ENCODE assay signal across 21 mouse cellular contexts in the genomic region with DNA sequence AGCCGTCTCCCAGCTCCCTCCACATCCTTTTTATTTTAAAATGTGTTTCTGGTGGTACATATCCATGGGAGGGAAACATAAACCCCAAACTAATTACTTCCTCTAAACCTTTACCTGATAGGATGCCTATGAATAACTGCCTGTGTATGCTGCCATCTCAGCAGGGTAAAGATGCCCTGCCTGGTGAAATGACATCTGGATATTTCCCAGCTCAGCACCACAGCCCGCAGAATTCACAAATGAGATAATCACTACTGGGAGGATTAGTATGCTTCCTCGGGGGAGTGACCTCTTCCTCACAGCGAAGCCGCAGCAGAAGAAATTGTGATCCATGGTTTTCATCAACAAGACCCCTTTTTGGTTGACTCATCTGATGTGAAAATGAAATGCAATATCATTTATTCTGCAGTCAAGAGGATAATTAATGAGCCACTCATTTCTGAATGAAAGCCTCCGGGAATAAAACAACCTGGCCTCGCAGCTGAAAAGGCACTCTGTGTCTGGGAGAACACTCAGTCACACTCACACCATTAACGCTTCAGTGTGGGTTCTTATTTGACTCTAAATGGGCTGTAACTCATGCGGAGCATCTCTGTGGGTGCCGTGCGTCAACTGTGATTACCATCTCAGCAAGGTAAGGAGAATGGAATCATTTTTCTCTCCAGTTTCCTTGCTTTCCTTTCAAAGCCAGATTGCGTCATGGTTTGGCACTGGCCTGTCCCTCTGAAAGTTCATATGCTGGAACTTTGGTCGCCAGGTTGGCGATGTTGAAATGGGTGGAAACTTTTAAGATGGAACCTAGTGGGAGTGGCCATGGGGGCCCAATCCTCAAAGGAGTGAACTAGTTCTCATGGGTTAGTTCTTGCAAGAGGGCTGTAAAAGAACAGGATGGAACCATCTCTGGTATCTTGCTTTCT. TPM values are rescaled to one million over a fixed set of nuclear protein-coding genes. Genes with fewer than 3 reads are reported as not detected.
DNase-seq lines count a peak whose midpoint lies in the region; ATAC-seq lines count a peak whose summit lies in the region.
"Had no signal": no experiment of that assay in that cellular context is flagged by ENCODE, and none has a peak within 500 bp of the region (broad histone marks: within the 10 kb centered on the region; RNA-seq: fewer than 3 reads in every experiment).

No protein-coding gene starts in this region.

- no peak overlapping the region for H3K4me3 ChIP-seq in hindbrain, embryonic 15.5 days
- H3K4me3 ChIP-seq in hindbrain, embryonic 16.5 days (ENCODE audit: low read length) = no peak overlapping the region
- no peak overlapping the region for H3K4me3 ChIP-seq in forebrain, embryonic 16.5 days (replicated peaks; ENCODE audit: low read length)
- no peak overlapping the region for H3K4me3 ChIP-seq in neural tube, embryonic 15.5 days (replicated peaks)
- H3K4me3 ChIP-seq: heart, embryonic 12.5 days; myocyte had no signal

- 37% methylated on average over 14 of the region's 14 CpGs for WGBS in hindbrain, embryonic 15.5 days
- WGBS in hindbrain, embryonic 16.5 days = 36% methylated on average over 14 of the region's 14 CpGs
- 37% methylated on average over 14 of the region's 14 CpGs for WGBS in forebrain, embryonic 16.5 days
- WGBS in neural tube, embryonic 15.5 days = 30% methylated on average over 14 of the region's 14 CpGs

- H3K27me3 ChIP-seq in hindbrain, embryonic 15.5 days = no peaks in the 10 kb centered on the region
- H3K27me3 ChIP-seq in hindbrain, embryonic 16.5 days (replicated peaks; ENCODE audit: control insufficient read depth, insufficient read depth, low read length) = no peaks in the 10 kb centered on the region
- H3K27me3 ChIP-seq in forebrain, embryonic 16.5 days (replicated peaks; ENCODE audit: control insufficient read depth, insufficient read depth, low read length) = no peaks in the 10 kb centered on the region
- no peaks in the 10 kb centered on the region for H3K27me3 ChIP-seq in neural tube, embryonic 15.5 days (replicated peaks)
- H3K27me3 ChIP-seq: CH12.LX had no signal

- peak overlapping the region; percentile 7; the same call in 1 of the 2 replicates for H3K4me2 ChIP-seq in hindbrain, embryonic 15.5 days
- no peak overlapping the region for H3K4me2 ChIP-seq in hindbrain, embryonic 16.5 days (ENCODE audit: low read length)
- no peak overlapping the region for H3K4me2 ChIP-seq in forebrain, embryonic 16.5 days (ENCODE audit: low read length)
- no peak overlapping the region for H3K4me2 ChIP-seq in neural tube, embryonic 15.5 days
- H3K4me2 ChIP-seq: heart, embryonic 12.5 days; lung, embryonic 14.5 days had no signal

- DNase-seq in adrenal gland, adult 2 months = peak; percentile 11
- DNase-seq in adrenal gland, adult 18-20 months (ENCODE audit: low spot score in 2 of 2) = no peak
- DNase-seq in layer of hippocampus, adult 11-12 months (ENCODE audit: low spot score) = no peak
- DNase-seq in frontal cortex, adult 2 months (ENCODE audit: extremely low spot score in 1 of 2, low spot score in 1 of 2) = no peak
- DNase-seq: cerebellum, adult 9-10 months; embryo, embryonic 11 days; heart, postnatal 36 days; kidney, adult 11 months; kidney, postnatal 25 days; liver; lung, embryonic 14.5 days; thymus, adult 2 months had no signal

- H3K9ac ChIP-seq in hindbrain, embryonic 15.5 days = no peak overlapping the region
- no peak overlapping the region for H3K9ac ChIP-seq in hindbrain, embryonic 16.5 days (ENCODE audit: low read depth, low read length)
- H3K9ac ChIP-seq in forebrain, embryonic 16.5 days (replicated peaks; ENCODE audit: low read depth, low read length) = no peak overlapping the region
- no peak overlapping the region for H3K9ac ChIP-seq in neural tube, embryonic 15.5 days (replicated peaks)
- H3K9ac ChIP-seq: heart, embryonic 12.5 days; lung, embryonic 14.5 days had no signal

- no peak for ATAC-seq in hindbrain, embryonic 15.5 days (ENCODE audit: low FRiP score, low read depth)
- ATAC-seq in hindbrain, embryonic 16.5 days = no peak
- ATAC-seq in forebrain, embryonic 16.5 days = peak; percentile 20; the same call in 1 of the 2 replicates
- peak; percentile 59 for ATAC-seq in neural tube, embryonic 15.5 days (ENCODE audit: low FRiP score)
- ATAC-seq: activated CD4-positive, CD25-positive, alpha-beta regulatory T cell, adult 4 months had no signal

- no peaks in the 10 kb centered on the region for H3K36me3 ChIP-seq in hindbrain, embryonic 15.5 days
- H3K36me3 ChIP-seq in hindbrain, embryonic 16.5 days (ENCODE audit: control insufficient read depth, insufficient read depth, low read length) = no peaks in the 10 kb centered on the region
- no peaks in the 10 kb centered on the region for H3K36me3 ChIP-seq in forebrain, embryonic 16.5 days (ENCODE audit: control insufficient read depth, insufficient read depth)
- H3K36me3 ChIP-seq in neural tube, embryonic 15.5 days = no peaks in the 10 kb centered on the region
- H3K36me3 ChIP-seq: heart, embryonic 12.5 days had no signal

- no peaks in the 10 kb centered on the region for H3K9me3 ChIP-seq in hindbrain, embryonic 15.5 days
- no peaks in the 10 kb centered on the region for H3K9me3 ChIP-seq in hindbrain, embryonic 16.5 days (ENCODE audit: control insufficient read depth, low read length)
- H3K9me3 ChIP-seq in forebrain, embryonic 16.5 days (ENCODE audit: control insufficient read depth, low read length) = no peaks in the 10 kb centered on the region
- H3K9me3 ChIP-seq in neural tube, embryonic 15.5 days (replicated peaks) = no peaks in the 10 kb centered on the region

- peaks cover 8% of the 10 kb centered on the region; the same call in 1 of the 2 replicates for H3K4me1 ChIP-seq in hindbrain, embryonic 15.5 days (replicated peaks)
- H3K4me1 ChIP-seq in hindbrain, embryonic 16.5 days (ENCODE audit: control insufficient read depth, insufficient read depth, low read depth, low read length) = no peaks in the 10 kb centered on the region
- H3K4me1 ChIP-seq in forebrain, embryonic 16.5 days (replicated peaks; ENCODE audit: control insufficient read depth, insufficient read depth, low read length) = peaks cover 8% of the 10 kb centered on the region; the same call in 1 of the 2 replicates
- H3K4me1 ChIP-seq in neural tube, embryonic 15.5 days = peaks cover 16% of the 10 kb centered on the region
- H3K4me1 ChIP-seq: heart, embryonic 12.5 days had no signal

- H3K27ac ChIP-seq in hindbrain, embryonic 15.5 days (replicated peaks) = no peak overlapping the region
- H3K27ac ChIP-seq in hindbrain, embryonic 16.5 days (ENCODE audit: low read depth, low read length) = no peak overlapping the region
- no peak overlapping the region for H3K27ac ChIP-seq in forebrain, embryonic 16.5 days (ENCODE audit: low read length)
- peak overlapping the region; percentile 15 for H3K27ac ChIP-seq in neural tube, embryonic 15.5 days (replicated peaks)

RNA-seq across cellular contexts. Expression of gene Prok2, which starts 36.1 kb away (rescaled TPM):
- not detected for total RNA-seq in adrenal gland, adult 2 months (2021)
- polyA plus RNA-seq in adrenal gland, adult 2 months (2012; rRNA removed) = not detected in 2 replicates
- not detected for total RNA-seq in adrenal gland, adult 18-20 months (2021)
- polyA plus RNA-seq in hindbrain, embryonic 15.5 days (2015; fragmentation: Nextera tagmentation; extraction: Ambion mirVana) = 0.33 and 0.36 TPM in 2 replicates
- polyA plus RNA-seq in hindbrain, embryonic 16.5 days (2015; fragmentation: Nextera tagmentation; extraction: Ambion mirVana) = 0.25 and 0.70 TPM in 2 replicates
- polyA plus RNA-seq in forebrain, embryonic 16.5 days (2015; fragmentation: Nextera tagmentation; extraction: Ambion mirVana) = 2.3 and 3.7 TPM in 2 replicates
- 0.17 and 0.31 TPM in 2 replicates for polyA plus RNA-seq in neural tube, embryonic 15.5 days (2015; fragmentation: Nextera tagmentation; extraction: Ambion mirVana)
- 1.6 and 1.9 TPM in 2 replicates for polyA plus RNA-seq in frontal cortex, adult 2 months (2012; rRNA removed)
- total RNA-seq: CH12.LX; heart, postnatal 36 days had no signal
- polyA plus RNA-seq: activated CD4-positive, CD25-positive, alpha-beta regulatory T cell, adult 4 months; heart, embryonic 12.5 days; myocyte; small intestine, adult 2 months; thymus, adult 2 months had no signal

Comparison
In these comparisons a context has a peak if more than half of its experiments do, and no peak if none do; other contexts are left out.
1. ATAC-seq: peak in forebrain, embryonic 16.5 days (single experiment) and neural tube, embryonic 15.5 days (single experiment); none in hindbrain, embryonic 15.5 days (single experiment) and hindbrain, embryonic 16.5 days (single experiment).